Mouse (Mus musculus) G1E (cell line): ENCODE results near the gene C77080.

Experiments used
- CTCF ChIP-seq: IDR thresholded peaks from 2 replicates; pipeline ENCODE4 v1.5.1; 2012; ENCODE audit warnings: low read depth, low read length, inconsistent platforms, mixed read lengths
- GATA1 ChIP-seq: IDR thresholded peaks from 2 replicates; pipeline ENCODE4 v1.6.1; 2012; ENCODE audit warnings: borderline replicate concordance, low read length, inconsistent platforms, mixed read lengths
- POLR2AphosphoS5 ChIP-seq: IDR thresholded peaks from 2 replicates; pipeline ENCODE4 v1.6.1; 2012; ENCODE audit warnings: low read depth, low read length, inconsistent platforms; ENCODE audit not compliant: insufficient replicate concordance

DNA sequence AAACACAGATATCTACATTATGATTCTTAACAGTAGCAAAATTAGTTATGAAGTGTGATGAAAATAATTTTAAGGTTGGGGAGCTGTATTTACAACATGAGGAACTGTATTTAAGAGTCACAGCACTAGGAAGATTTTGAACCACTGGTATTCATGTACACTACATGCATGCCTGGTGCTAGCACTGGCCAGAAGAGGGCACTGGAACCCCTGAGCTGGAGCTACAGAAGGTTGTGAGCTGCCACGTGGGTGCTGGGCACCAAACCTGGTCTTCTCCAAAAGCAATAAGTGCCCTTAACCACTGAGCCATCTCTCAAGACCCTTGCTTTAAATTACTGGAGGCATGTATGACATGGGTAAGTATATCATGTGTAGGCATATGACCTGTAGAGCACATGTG, 88.7 kb downstream of the C77080 start:
- no peak for TF ChIP-seq CTCF
- TF ChIP-seq POLR2AphosphoS5, result no peak
- TF ChIP-seq GATA1, result no peak
